Comparison of ENCODE assay signal across 8 mouse cellular contexts in genomic region chr4:40874151-40874600, GRCm38 (mm10). TPM values are rescaled to one million over a fixed set of nuclear protein-coding genes. Genes with fewer than 3 reads are reported as not detected.
DNase-seq lines count a peak whose midpoint lies in the region; ATAC-seq lines count a peak whose summit lies in the region.
"Had no signal": no experiment of that assay in that cellular context is flagged by ENCODE, and none has a peak within 500 bp of the region (broad histone marks: within the 10 kb centered on the region; RNA-seq: fewer than 3 reads in every experiment).

No protein-coding gene starts in this region.

- H3K27me3 ChIP-seq in forebrain, embryonic 15.5 days = no peaks in the 10 kb centered on the region
- H3K27me3 ChIP-seq in limb, embryonic 13.5 days = no peaks in the 10 kb centered on the region

- intact Hi-C loops in heart, postnatal 25 days (cut with DNase I) = no loop called here

- no peak overlapping the region for H3K9ac ChIP-seq in forebrain, embryonic 15.5 days (replicated peaks)
- no peak overlapping the region for H3K9ac ChIP-seq in limb, embryonic 13.5 days

- H3K36me3 ChIP-seq in forebrain, embryonic 15.5 days = no peaks in the 10 kb centered on the region
- H3K36me3 ChIP-seq in limb, embryonic 13.5 days = no peaks in the 10 kb centered on the region

- no peak overlapping the region for H3K4me3 ChIP-seq in forebrain, embryonic 15.5 days
- no peak overlapping the region for H3K4me3 ChIP-seq in limb, embryonic 13.5 days

- no peak overlapping the region for H3K27ac ChIP-seq in forebrain, embryonic 15.5 days (replicated peaks)
- peak overlapping the region; percentile 87 for H3K27ac ChIP-seq in limb, embryonic 13.5 days

- peak; percentile 16 for DNase-seq in right cerebral cortex, postnatal 4 days
- no peak for DNase-seq in right cerebral cortex, postnatal 14 days
- peak; percentile 57 for DNase-seq in heart, postnatal 25 days (ENCODE audit: low spot score)
- no peak for DNase-seq in thymus, postnatal 4 days
- no peak for DNase-seq in urinary bladder, postnatal 25 days (ENCODE audit: low spot score)

- 52% methylated on average over 6 of the region's 6 CpGs for WGBS in forebrain, embryonic 15.5 days
- WGBS in limb, embryonic 13.5 days = 6% methylated on average over 6 of the region's 6 CpGs

- no peaks in the 10 kb centered on the region for H3K9me3 ChIP-seq in forebrain, embryonic 15.5 days
- H3K9me3 ChIP-seq in limb, embryonic 13.5 days = no peaks in the 10 kb centered on the region

- H3K4me1 ChIP-seq in forebrain, embryonic 15.5 days = peaks cover 13% of the 10 kb centered on the region
- peaks cover 53% of the 10 kb centered on the region for H3K4me1 ChIP-seq in limb, embryonic 13.5 days

- no peak overlapping the region for H3K4me2 ChIP-seq in forebrain, embryonic 15.5 days (replicated peaks)
- 0 out of 2 replicates have a peak overlapping the region, but pooled peaks have one; percentile 2 for H3K4me2 ChIP-seq in limb, embryonic 13.5 days (replicated peaks)

- ATAC-seq in forebrain, embryonic 15.5 days (replicated peaks) = peak; percentile 53; the same call in 1 of the 2 replicates
- ATAC-seq in limb, embryonic 13.5 days (ENCODE audit: low FRiP score, low read depth) = peak; percentile 73

RNA-seq across cellular contexts. Expression of gene B4galt1, which starts 20.4 kb away (rescaled TPM):
- 7.0 and 7.3 TPM in 2 replicates for polyA plus RNA-seq in forebrain, embryonic 15.5 days (2015; fragmentation: Nextera tagmentation; extraction: Ambion mirVana)
- total RNA-seq in heart, postnatal 25 days (2021) = 10 to 100 TPM; 58.2 to 70.4 TPM
- 40.5 and 41.2 TPM in 2 replicates for polyA plus RNA-seq in limb, embryonic 13.5 days (2015; fragmentation: Nextera tagmentation; extraction: Ambion mirVana)

RNA-seq across cellular contexts. Expression of gene Spink4, which starts 45.7 kb away (rescaled TPM):
- not detected in 2 replicates for polyA plus RNA-seq in forebrain, embryonic 15.5 days (2015; fragmentation: Nextera tagmentation; extraction: Ambion mirVana)
- under 1 TPM in 1 of 2 experiments, not detected in 1; 0.78 TPM for total RNA-seq in heart, postnatal 25 days (2021)
- not detected in 2 replicates for polyA plus RNA-seq in limb, embryonic 13.5 days (2015; fragmentation: Nextera tagmentation; extraction: Ambion mirVana)
- total RNA-seq: layer of hippocampus, postnatal 14 days had no signal

Comparison
In these comparisons a context has a peak if more than half of its experiments do, and no peak if none do; other contexts are left out.
1. DNase-seq: peak in right cerebral cortex, postnatal 4 days (single experiment) and heart, postnatal 25 days (single experiment); none in right cerebral cortex, postnatal 14 days (single experiment), thymus, postnatal 4 days (single experiment) and urinary bladder, postnatal 25 days (single experiment).